Mouse (Mus musculus): ENCODE measurements at regions not wholly inside any gene's neighbourhood (a gene's known extent, or its start where the extent isn't known, plus 50 kb on each side); places are given as distances from the start of the nearest gene placed in this dataset.
A peak's percentile ranks its signal among the peaks of the same experiment; 100 is the strongest.

GRCm38 (mm10) chr2:79550432-79550831 lies 84.7 kb upstream of the Itprid2 start:
- no peaks in the 10 kb centered on the region for H3K79me2 ChIP-seq (ENCODE audit: control insufficient read depth, insufficient read depth)
- no peak overlapping the region for H3K4me3 ChIP-seq

GRCm38 (mm10) chr2:79552481-79552880 lies 82.7 kb upstream of the Itprid2 start:
- H3K4me3 ChIP-seq, result no peak overlapping the region
- no peaks in the 10 kb centered on the region for H3K27me3 ChIP-seq (ENCODE audit: control insufficient read depth, insufficient read depth, insufficient read length)
- H3ac ChIP-seq (ENCODE audit: control insufficient read depth, insufficient read length), result no peak overlapping the region
- H3K79me2 ChIP-seq (ENCODE audit: control insufficient read depth, insufficient read depth), result no peaks in the 10 kb centered on the region
- no peaks in the 10 kb centered on the region for H3K36me3 ChIP-seq (ENCODE audit: control insufficient read depth, insufficient read depth)
- no peak overlapping the region for H3K4me2 ChIP-seq (ENCODE audit: low read depth)
- TF ChIP-seq MYOG (IDR thresholded peaks at IDR 0.05; ENCODE audit: control insufficient read depth in 1 of 3, insufficient read depth in 1 of 3, insufficient read length in 2 of 3, low read depth in 2 of 3) (no peak), MYOD1 (IDR thresholded peaks at IDR 0.05; ENCODE audit: control insufficient read depth in 1 of 3, insufficient read length in 2 of 3, low read depth in 2 of 3) (no peak), USF1 (IDR thresholded peaks at IDR 0.05; ENCODE audit: low read depth) (no peak)

More at GRCm38 (mm10) chr2:79550432-79550831, 84.7 kb upstream of the Itprid2 start:
- Histone ChIP-seq H3K27me3 (ENCODE audit: control insufficient read depth, insufficient read depth, insufficient read length) (no peaks in the 10 kb centered on the region), H3K36me3 (ENCODE audit: control insufficient read depth, insufficient read depth) (no peaks in the 10 kb centered on the region), H3ac (ENCODE audit: control insufficient read depth, insufficient read length) (no peak overlapping the region), H3K4me2 (ENCODE audit: low read depth) (no peak overlapping the region)
- TF ChIP-seq CEBPB (IDR thresholded peaks at IDR 0.05; ENCODE audit: insufficient read depth, poor library complexity, severe bottlenecking), result no peak
- no peak for TF ChIP-seq MYOG (IDR thresholded peaks at IDR 0.05; ENCODE audit: control insufficient read depth in 1 of 3, insufficient read depth in 1 of 3, insufficient read length in 2 of 3, low read depth in 2 of 3)
- no peak for TF ChIP-seq TCF12 (IDR thresholded peaks at IDR 0.05; ENCODE audit: insufficient read depth, poor library complexity, severe bottlenecking)
- no peak for TF ChIP-seq POLR2A (IDR thresholded peaks at IDR 0.05; ENCODE audit: insufficient read length, low read depth)
- no peak for TF ChIP-seq TCF3 (IDR thresholded peaks at IDR 0.05; ENCODE audit: insufficient read length, low read depth)
- no peak for TF ChIP-seq USF1 (IDR thresholded peaks at IDR 0.05; ENCODE audit: low read depth)
- no peak for TF ChIP-seq MAX (IDR thresholded peaks at IDR 0.05; ENCODE audit: low read depth)
- no peak for TF ChIP-seq REST (IDR thresholded peaks at IDR 0.05; ENCODE audit: insufficient read depth, insufficient read length)
- no peak for TF ChIP-seq POLR2AphosphoS2 (IDR thresholded peaks at IDR 0.05; ENCODE audit: insufficient read length, low read depth)
- no peak for TF ChIP-seq MYOD1 (IDR thresholded peaks at IDR 0.05; ENCODE audit: control insufficient read depth in 1 of 3, insufficient read length in 2 of 3, low read depth in 2 of 3)
- no peak for TF ChIP-seq SRF (IDR thresholded peaks at IDR 0.05; ENCODE audit: control insufficient read depth, insufficient read length, low read depth)
- no peak for TF ChIP-seq E2F4 (IDR thresholded peaks at IDR 0.05; ENCODE audit: insufficient read depth)

- no peaks in the 10 kb centered on the region for H3K36me3 ChIP-seq (ENCODE audit: control insufficient read depth, insufficient read depth)
- no peak overlapping the region for H3K4me3 ChIP-seq
- H3ac ChIP-seq (ENCODE audit: control insufficient read depth, insufficient read length), result no peak overlapping the region
- TF ChIP-seq MYOG (IDR thresholded peaks at IDR 0.05; ENCODE audit: control insufficient read depth in 1 of 3, insufficient read depth in 1 of 3, insufficient read length in 2 of 3, low read depth in 2 of 3), result no peak
- TF ChIP-seq MYOD1 (IDR thresholded peaks at IDR 0.05; ENCODE audit: control insufficient read depth in 1 of 3, insufficient read length in 2 of 3, low read depth in 2 of 3), result no peak
- TF ChIP-seq CEBPB (IDR thresholded peaks at IDR 0.05; ENCODE audit: insufficient read depth, poor library complexity, severe bottlenecking), result no peak
- no peak for TF ChIP-seq TCF3 (IDR thresholded peaks at IDR 0.05; ENCODE audit: insufficient read length, low read depth)
- no peaks in the 10 kb centered on the region for H3K27me3 ChIP-seq (ENCODE audit: control insufficient read depth, insufficient read depth, insufficient read length)
- no peak overlapping the region for H3K4me2 ChIP-seq (ENCODE audit: low read depth)
- no peaks in the 10 kb centered on the region for H3K79me2 ChIP-seq (ENCODE audit: control insufficient read depth, insufficient read depth)
Measured at GRCm38 (mm10) chr2:79555395-79555794, 79.8 kb upstream of the Itprid2 start.

GRCm38 (mm10) chr2:79557361-79557760 lies 77.8 kb upstream of the Itprid2 start:
- Histone ChIP-seq H3K36me3 (ENCODE audit: control insufficient read depth, insufficient read depth) (no peaks in the 10 kb centered on the region), H3K4me3 (no peak overlapping the region), H3K4me2 (ENCODE audit: low read depth) (no peak overlapping the region), H3K79me2 (ENCODE audit: control insufficient read depth, insufficient read depth) (no peaks in the 10 kb centered on the region), H3K27me3 (ENCODE audit: control insufficient read depth, insufficient read depth, insufficient read length) (no peaks in the 10 kb centered on the region), H3ac (ENCODE audit: control insufficient read depth, insufficient read length) (no peak overlapping the region)
- TF ChIP-seq SRF (IDR thresholded peaks at IDR 0.05; ENCODE audit: control insufficient read depth, insufficient read length, low read depth) (no peak), MYOD1 (IDR thresholded peaks at IDR 0.05; ENCODE audit: control insufficient read depth in 1 of 3, insufficient read length in 2 of 3, low read depth in 2 of 3) (no peak), TCF3 (IDR thresholded peaks at IDR 0.05; ENCODE audit: insufficient read length, low read depth) (no peak), POLR2A (IDR thresholded peaks at IDR 0.05; ENCODE audit: insufficient read length, low read depth) (no peak), POLR2AphosphoS2 (IDR thresholded peaks at IDR 0.05; ENCODE audit: insufficient read length, low read depth) (no peak), E2F4 (IDR thresholded peaks at IDR 0.05; ENCODE audit: insufficient read depth) (no peak), MAX (IDR thresholded peaks at IDR 0.05; ENCODE audit: low read depth) (no peak), TCF12 (IDR thresholded peaks at IDR 0.05; ENCODE audit: insufficient read depth, poor library complexity, severe bottlenecking) (no peak), MYOG (IDR thresholded peaks at IDR 0.05; ENCODE audit: control insufficient read depth in 1 of 3, insufficient read depth in 1 of 3, insufficient read length in 2 of 3, low read depth in 2 of 3) (no peak), CEBPB (IDR thresholded peaks at IDR 0.05; ENCODE audit: insufficient read depth, poor library complexity, severe bottlenecking) (no peak), USF1 (IDR thresholded peaks at IDR 0.05; ENCODE audit: low read depth) (no peak), REST (IDR thresholded peaks at IDR 0.05; ENCODE audit: insufficient read depth, insufficient read length) (no peak)

DNA sequence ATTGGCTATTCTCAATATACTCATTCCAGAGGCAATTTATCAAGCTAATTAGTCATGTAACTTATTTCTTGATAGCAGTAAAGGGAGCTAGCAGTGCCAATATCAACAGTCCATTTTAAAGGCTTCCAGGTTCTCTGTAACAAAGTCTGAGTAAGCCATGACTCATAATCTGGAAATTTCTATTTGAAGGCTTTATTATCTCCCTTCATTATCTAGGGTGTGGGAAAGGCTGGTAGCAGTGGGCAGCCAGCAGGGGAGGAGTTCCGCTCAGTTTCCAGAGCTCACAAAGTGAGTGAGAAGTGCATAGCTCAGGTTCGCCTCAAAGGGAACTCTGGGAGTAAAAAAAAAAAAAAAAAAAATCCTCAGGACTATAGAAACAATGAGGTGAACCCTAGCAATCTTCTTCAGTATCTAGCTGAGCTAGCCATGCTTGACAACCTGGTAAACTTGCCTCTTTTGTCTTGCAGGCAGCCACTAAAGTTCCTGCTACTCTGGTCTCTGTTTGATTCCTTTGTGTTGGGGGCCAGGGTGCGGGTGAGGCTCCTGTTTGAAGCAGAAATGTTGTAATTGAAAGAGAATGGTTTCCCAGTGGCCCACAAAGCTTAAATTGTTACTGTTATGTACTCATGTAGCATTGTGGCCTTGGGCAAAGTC lies 68.7 kb upstream of the Itprid2 start:
- TF ChIP-seq USF1 (IDR thresholded peaks at IDR 0.05; ENCODE audit: low read depth) (no peak), POLR2AphosphoS2 (IDR thresholded peaks at IDR 0.05; ENCODE audit: insufficient read length, low read depth) (no peak), CEBPB (IDR thresholded peaks at IDR 0.05; ENCODE audit: insufficient read depth, poor library complexity, severe bottlenecking) (no peak), MYOG (IDR thresholded peaks at IDR 0.05; ENCODE audit: control insufficient read depth in 1 of 3, insufficient read depth in 1 of 3, insufficient read length in 2 of 3, low read depth in 2 of 3) (no peak)

More for the DNA sequence above, 68.7 kb upstream of the Itprid2 start:
- Histone ChIP-seq H3ac (ENCODE audit: control insufficient read depth, insufficient read length) (no peak overlapping the region), H3K36me3 (ENCODE audit: control insufficient read depth, insufficient read depth) (no peaks in the 10 kb centered on the region), H3K79me2 (ENCODE audit: control insufficient read depth, insufficient read depth) (no peaks in the 10 kb centered on the region), H3K27me3 (ENCODE audit: control insufficient read depth, insufficient read depth, insufficient read length) (no peaks in the 10 kb centered on the region), H3K4me2 (ENCODE audit: low read depth) (peak overlapping the region; percentile 65), H3K4me3 (no peak overlapping the region)
